Mouse (Mus musculus): Measurements from ENCODE around the gene Kif1bp. TPM values are rescaled to one million over a fixed set of nuclear protein-coding genes. Genes with fewer than 3 reads are reported as not detected.
"Not testable (repeated sequence)": the region's sequence is repeated elsewhere in the genome, so short reads cannot be mapped to it uniquely, and the experiment has no call there.

Gene Kif1bp
- 10 to 100 TPM; 29.0 to 30.4 TPM for total RNA-seq (2021)
- long read RNA-seq, experiment 1, transcript Kif1bp-201 (7 exons, 2,472 nt): major isoform, 64 of 68 reads
- long read RNA-seq, experiment 1, partial matches to known transcripts: 0 of 68 reads
- long read RNA-seq, experiment 1, other reads (novel, unspliced or antisense): 4 of 68 reads
- long read RNA-seq, experiment 2, transcript Kif1bp-201 (7 exons, 2,472 nt): major isoform, 59 of 63 reads
- long read RNA-seq, experiment 2, partial matches to known transcripts: 0 of 63 reads
- long read RNA-seq, experiment 2, other reads (novel, unspliced or antisense): 4 of 63 reads

DNA sequence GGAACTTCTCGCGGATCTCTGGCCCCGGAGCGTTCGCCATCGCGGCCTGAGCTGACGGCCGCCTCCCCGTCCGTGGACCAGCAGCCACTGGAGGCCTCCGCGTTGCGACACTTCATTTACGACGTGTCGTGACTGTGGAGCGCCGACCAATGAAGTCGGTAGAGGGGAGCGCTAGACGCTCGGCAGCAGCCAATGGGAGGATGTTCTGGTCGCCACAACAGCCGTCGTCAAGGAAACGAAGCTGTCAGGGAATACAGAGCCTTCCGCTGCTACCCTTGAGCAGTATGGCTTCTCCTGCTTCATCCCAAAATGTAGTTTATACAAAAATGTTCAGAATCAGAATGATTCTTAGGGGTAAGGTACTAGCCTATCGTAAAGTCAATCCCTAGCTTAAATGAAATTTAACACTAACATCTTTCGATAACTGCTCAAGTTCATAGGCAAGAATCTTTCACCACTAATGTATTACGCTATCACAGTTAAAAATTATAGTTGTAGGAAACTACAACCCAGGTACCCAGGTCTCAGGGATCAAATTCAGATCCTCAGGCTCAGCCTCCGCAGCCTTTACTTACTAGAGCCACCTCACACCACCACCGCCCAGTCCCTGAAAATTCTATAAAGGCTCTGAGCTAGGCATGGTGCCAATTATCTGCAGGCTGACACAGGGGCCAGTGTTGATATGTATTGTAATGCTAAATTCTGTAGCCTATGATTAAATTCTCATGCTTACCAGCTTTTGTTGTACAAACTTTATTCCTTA lies at the start of gene Kif1bp:
Kif1bp (minus strand) TSS at position 120 of the 763 bp plus-strand sequence.
- peak; percentile 98 for DNase-seq (ENCODE audit: low spot score)

DNA sequence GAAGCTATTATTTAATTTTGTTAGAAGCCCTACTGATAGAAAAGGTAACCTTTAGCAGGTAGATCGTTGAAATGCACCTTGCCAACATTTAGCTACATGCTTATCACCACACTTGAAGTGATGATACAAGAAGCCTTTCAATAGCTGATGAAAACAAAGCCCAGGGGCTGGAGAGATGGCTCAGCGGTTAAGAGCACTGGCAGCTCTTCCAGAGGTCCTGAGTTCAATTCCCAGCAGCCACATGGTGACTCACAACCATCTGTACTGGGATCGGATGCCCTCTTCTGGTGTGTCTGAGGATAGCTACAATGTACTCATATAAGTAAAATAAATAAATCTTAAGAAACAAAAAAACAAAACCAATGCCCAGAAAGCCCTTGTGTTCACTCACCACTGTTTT lies 25.9 kb upstream of the Kif1bp start:
- no peak for DNase-seq (ENCODE audit: low spot score)

DNA sequence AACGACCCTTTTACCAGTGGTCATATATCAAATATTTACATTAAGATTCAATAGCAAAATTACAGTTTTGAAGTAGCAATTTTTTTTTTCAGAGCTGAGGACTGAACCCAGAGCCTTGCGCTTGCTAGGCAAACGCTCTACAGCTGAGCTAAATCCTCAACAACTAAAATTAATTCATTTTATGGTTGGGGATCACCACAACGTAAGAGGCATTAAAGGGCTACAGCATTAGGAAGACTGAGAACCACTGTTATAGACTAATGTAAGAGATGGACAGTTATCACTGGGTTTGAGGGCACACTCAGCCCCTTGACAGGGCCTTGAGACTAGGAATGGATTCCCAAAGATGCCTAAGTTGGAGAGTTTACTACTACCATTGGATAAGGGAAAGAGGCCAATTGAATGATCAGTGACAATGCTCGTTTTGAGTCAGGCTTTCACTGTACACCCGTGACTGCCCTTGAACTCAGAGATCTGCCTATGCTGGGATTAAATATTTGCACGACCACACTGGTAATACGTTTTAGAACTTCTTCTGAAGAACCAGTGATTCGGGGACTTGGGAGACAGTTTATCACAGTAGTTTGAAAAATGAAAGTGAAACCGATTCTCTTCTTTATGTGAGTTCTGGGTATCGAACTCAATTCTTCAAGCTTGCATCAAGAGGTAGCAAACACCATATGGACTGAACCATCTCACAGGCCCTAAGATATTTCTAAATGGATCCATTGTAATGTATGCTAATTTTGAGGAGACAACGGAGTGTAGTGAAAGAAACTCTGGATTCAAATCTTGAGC lies 25.2 kb upstream of the Kif1bp start:
- DNase-seq (ENCODE audit: low spot score): no peak

DNA sequence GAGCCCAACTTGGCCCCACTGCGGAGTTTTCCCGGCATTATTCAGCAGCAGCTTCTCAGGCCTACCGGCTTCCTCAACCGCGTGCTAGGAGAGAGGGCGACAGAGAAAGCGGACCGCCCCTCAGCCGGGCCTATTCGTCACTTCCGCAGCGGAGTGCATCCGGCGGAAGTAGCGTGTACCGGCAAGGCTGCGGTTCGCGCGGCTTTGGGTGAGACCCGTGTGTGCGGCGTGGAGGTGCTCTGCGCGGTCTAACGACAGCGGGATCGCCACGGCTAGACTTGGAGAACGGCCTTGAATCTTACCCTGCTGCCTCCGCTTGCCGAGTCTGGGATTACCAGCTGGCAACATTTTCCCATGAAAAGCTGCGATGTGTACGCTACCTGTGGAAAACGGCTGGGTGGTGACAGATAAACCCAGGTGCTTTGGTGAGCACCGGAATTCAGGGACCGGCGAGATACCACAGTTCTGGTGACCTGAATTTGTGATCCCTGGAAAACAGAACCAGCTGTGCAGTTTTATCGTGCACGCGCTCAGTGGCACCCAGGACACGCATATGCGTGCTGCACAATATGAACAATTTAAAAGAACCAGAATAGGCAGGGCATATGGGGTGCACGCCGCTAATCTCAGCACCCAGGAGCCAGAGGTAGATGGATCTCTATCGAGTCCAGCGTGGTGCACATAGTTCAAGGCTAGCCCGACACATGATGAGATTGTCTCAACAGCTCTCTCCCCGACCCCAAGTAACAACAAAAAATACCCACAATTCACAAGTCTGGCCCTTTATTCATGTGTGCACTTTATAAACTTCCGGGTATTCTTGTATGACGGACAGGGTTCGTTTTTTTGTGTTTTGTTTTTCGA lies 24.2 kb upstream of the Kif1bp start, which contains the start of gene Ddx21:
Ddx21 (minus strand) TSS at position 105 of the 864 bp plus-strand sequence.
- DNase-seq (ENCODE audit: low spot score): peak; percentile 88

DNA sequence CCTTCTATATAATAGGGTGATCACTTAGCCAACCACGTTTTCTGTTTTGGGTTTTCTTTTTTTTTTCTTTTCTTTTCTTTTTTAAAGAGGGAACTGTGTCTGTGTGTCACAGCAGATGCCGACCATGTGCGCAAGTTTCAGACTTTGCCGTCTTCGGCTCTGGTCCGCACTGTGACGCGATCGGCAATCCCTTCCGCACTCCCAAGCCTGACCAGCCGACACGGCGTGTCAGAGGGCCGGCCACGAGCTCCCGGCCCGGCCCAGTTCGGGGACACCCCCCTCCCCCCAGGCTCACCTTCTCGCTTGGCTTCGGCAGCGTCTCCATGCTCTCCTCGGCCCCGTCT lies 23.5 kb upstream of the Kif1bp start:
- no peak for DNase-seq (ENCODE audit: low spot score)

DNA sequence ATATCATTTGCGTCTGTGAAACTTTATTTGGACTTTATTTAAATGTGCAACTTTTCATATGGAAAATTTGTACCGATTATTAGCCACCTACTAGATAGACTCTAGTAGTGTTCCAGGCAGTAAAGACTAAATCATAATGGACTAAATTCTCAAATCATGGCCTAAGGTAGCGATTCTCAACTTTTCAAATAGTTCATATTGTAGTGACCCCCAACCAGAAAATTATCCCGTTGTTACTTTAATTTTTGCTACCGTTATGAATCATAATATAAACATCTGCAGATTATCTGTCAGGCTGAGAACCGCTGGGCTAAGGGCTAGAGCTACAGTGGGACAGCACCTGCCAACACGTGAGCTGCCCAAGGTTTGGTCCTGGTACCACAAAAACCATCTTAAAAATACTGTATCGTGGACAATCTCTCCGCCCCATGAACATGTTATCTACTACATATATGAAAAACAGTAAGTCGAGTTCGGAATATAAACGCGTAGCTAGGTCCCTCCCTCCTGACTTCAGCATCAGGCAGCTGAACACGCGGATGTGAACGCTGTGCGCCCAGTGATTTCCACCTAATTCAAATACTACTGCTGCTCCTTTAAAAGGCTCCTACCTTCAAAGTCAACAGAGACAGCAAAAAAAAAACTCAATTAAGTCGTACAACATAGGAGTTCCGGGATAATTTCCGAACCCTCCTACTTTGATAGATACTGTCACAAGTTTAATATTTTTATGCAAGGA lies 23.0 kb upstream of the Kif1bp start:
- DNase-seq (ENCODE audit: low spot score): no peak

DNA sequence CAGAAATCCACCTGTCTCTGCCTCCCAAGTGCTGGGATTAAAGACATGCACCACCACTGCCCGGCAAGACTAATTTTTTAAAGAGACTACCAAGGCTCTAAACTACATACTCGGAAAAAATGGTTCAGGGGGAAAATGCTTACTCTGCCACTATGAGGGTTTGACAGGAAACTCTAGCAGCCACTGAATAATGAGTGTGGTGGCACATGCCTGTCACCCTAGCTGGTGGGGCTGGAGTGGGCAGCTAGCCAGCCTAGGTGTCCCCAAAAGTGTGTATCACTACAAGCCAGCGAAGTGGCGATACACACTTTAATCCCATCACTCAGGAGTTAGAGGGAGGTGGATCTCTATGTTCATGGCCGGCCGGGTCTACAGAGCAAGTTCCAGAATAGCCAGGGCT lies 21.8 kb upstream of the Kif1bp start:
- DNase-seq (ENCODE audit: low spot score): no peak

DNA sequence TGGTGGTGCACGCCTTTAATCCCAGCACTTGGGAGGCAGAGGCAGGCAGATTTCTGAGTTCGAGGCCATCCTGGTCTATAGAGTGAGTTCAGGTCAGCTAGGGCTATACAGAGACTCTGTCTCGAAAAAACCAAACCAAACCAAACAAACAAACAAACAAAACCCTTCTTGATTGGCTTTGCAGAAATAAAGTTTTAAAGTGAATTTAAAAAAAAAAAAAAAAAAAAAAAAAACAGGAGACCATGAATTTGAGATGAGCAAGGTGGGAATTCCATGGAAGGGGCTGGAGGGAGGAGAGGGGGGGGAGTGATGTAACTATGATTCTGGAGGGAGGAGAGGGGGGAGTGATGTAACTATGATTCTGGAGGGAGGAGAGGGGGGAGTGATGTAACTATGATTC lies 21.1 kb upstream of the Kif1bp start:
- not testable (repeated sequence) for DNase-seq (ENCODE audit: low spot score)

DNA sequence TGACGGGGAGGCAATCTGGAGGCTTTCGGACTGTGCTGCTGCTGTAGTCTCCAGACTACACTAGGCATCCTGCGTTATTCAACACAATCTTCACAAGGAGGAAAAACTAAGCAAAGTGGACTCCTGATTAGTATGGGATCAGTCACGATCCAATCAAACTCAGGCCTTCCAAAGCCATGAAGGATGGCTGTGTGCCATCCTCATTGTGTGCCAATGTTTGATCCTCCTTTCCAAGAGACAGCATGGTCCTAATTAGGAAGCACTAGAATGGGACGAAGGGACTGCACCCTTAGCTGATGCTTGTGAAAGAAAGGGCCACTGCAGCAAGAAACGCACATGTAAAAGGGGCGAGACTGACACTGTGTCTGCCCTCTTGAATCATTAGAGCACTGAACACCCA lies 14.2 kb upstream of the Kif1bp start:
- no peak for DNase-seq (ENCODE audit: low spot score)

DNA sequence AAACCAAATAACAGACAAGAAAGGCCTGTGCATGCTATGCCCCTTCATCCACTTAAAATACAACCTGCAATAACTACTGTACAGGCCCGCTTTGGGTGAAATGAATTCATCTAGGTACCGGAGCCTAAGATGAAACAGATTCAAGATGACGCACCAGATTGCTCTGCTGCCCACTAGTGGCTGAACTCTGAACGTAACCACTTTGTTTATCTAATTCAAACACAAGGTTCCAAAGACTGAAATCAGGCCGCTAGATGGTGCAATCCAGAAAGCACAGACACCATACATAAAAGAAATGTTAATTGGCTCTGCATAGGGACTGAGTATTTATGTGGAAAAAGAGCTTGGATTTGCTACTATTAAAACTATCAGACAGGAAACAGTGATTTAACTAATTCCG lies 11.9 kb upstream of the Kif1bp start:
- peak; percentile 90 for DNase-seq (ENCODE audit: low spot score)

DNA sequence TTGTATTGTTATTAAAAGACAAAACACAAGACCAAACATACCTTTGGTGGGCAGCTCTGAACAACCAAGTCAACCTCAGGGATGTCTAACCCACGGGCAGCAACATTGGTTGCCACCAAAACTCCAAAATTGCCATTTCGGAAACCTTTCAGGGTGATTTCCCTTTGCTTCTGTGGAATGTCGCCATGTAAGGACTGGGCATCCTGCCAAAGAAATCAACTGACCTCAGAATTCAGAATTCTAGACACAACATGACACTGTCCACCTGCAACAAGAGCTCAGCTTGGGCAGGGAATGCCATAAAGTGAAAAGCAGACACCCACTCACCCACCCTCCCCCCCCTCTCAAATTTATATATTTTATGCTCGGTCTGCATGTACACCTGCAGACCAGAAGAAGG lies 10.4 kb upstream of the Kif1bp start:
- no peak for DNase-seq (ENCODE audit: low spot score)

DNA sequence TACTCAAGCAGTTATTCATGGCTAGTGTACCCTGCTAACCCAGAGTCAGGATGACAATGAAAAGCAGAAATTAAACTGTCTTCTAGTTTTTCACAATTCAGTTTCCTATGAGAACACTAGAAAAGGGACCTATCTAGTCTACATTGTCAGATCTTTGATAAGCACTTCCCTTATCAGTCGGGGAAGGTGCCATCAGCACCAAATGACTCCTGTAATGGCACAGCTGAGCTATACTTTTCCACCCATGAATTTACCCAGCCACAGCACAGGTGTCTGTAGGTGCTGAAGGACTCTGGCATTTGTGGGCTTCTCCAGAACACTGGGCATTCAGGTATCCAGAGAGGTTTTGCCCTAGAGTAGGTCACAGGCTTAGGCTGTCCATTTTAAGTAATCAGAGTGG lies 5.0 kb upstream of the Kif1bp start:
- no peak for DNase-seq (ENCODE audit: low spot score)

DNA sequence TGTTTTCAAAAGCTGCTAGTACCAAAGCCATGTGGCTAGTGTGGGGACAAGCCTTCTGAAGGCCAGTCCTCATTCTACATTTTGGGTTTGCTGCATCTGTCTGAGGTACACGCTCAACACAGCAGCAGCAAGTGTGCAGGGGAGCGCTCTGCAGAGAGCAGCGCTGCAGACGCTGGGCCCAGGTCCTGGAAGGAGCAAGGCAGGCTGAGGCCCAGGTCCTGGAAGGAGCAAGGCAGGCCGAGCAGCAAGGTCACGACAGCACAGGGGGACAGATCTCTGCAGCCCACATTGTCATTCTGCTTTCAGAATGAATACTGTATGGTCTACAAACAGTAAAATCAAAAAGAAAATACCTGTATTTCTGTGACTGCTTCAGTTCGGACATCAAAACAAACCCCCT lies 4.4 kb upstream of the Kif1bp start:
- DNase-seq (ENCODE audit: low spot score): no peak

DNA sequence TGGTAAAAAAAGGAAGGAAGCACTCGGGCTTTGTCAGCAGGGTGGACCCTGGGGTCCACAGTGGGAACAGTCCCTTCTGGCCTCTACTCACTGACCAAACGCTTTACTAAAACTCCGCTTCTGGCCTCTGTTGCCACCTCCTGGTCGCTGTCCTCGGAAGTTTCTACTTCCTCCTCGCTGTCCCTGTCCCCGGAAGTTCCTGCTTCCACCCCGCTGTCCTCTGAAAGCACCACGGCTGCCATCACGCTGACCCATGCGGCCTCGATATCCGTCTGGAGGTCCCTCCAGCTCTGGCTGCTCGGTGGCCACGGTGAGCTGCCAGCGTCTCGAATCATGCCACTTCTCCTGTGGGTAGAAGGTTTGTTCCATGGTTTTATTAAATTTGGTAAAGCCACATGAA lies 4.0 kb upstream of the Kif1bp start:
- no peak for DNase-seq (ENCODE audit: low spot score)

DNA sequence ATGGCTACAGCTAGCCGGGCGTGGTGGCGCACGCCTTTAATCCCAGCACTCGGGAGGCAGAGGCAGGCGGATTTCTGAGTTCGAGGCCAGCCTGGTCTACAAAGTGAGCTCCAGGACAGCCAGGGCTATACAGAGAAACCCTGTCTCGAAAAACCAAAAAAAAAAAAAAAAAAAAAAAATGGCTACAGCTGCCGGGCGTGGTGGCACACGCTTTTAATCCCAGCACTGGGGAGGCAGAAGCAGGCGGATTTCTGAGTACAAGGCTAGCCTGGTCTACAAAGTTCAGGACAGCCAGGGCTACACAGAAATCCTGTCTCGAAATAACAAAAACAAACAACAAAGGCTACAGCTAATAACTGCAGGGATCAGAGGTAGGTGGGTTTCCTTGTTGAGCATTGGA lies 872 bp upstream of the Kif1bp start:
- not testable (repeated sequence) for DNase-seq (ENCODE audit: low spot score)

DNA sequence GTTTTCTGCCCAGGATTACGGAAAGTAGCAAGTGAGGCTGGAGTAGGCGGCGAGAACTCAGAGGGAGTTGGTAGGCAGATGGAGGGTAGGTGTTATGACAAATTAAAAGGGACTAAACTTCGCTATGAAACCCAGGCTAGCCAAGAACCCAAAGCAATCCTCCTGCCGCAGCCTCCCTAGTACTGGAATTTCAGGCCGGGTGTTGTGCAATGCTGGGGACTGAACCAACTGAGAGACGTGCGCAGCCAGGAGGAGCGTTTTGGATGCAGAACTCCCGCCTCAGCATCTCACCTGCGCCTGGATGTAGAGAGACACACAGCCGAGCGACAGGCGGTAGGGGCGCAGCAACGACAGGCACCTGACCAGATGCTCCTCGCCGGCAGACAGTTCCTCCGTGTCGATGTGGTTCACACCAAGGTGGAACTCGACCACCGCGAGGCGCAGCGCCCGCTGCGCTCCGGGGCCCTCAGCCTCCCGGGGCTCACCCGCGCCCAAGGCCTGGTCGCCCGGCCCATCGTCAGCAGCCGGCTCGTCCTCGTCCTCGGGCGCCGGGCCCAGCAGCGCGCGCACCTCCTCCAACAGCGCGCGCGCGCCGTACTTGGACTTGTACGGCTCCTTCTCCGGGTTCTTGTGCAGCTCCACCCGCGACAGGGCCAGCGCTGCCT lies 452 bp downstream of the Kif1bp start:
- DNase-seq (ENCODE audit: low spot score): no peak

DNA sequence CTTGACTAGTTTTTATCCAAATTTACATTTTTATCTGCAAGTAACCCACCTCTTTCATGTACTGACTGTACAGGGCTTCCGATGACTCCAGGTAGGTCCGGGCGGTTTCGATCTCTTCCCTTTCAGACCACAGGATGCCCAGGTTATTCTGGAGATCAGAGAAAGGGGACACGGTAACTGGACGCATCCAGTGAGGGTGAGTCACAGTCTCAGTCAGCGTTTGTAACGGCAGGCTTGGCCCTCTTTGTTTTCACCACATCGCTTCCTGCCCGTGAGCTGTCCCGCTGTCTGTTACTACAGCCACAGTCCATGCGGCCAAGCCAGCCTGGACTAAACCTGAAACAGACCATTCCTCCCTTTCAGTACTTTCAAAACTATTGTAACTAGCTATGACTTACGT lies 3.3 kb downstream of the Kif1bp start:
- no peak for DNase-seq (ENCODE audit: low spot score)

DNA sequence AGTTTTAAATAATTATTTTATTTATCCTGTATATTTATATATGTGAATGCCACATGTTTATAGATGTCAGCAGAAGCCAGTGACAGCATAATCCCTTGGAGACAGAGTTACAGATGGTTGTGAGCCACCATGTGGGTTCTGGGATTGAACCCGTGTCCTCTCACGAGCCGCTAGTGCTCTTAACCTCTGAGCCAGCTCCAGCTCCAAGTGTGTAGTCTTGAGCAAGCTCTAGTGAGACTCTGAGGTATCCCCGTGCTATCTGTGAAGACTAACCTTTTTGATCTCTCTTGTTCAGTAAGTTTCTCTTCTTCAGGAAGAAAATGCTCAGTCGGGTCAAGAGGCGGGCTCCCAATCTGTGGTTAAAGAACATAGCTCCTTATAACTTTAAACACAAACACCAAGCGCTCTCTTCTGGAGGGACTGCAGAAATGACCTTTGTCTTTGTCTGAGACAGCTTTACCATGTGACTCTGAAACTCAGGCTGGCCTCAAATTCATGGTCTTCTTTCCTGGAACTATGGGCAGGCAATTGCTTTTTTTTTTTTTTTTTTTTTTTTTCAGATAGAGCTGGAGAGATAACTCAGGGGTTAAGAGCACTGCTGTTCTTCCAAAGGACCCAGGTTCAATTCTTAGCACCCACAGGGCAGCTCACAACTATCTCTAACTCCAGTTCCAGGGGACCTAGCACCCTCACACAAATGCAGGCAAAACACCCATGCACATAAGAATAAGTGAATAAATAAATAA lies 8.0 kb downstream of the Kif1bp start:
- DNase-seq (ENCODE audit: low spot score): no peak

DNA sequence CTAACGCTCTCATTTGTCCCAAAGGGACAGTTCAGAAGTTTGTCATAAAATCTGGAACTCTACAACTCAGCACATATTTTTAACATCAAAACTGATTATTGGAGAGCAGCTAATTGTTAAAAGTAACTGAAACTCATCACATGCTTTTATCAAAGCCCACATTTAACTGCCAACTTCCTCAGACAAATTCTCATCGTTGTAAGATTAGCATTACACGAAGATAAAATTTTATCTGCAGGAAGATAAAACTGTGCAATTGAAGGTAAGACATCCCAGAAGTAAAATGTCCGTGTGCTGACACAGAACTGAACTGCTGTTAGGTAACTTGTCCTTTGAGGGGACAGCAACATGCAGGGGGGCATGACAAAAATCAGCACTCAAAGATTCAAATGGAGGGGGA lies 9.4 kb downstream of the Kif1bp start:
- no peak for DNase-seq (ENCODE audit: low spot score)

All from gastrocnemius, adult 18-20 months (tissue).